Mouse (Mus musculus): ENCODE results near the gene Depdc5. TPM values are rescaled to one million over a fixed set of nuclear protein-coding genes. Genes with fewer than 3 reads are reported as not detected.
"Not testable (repeated sequence)": the region's sequence is repeated elsewhere in the genome, so short reads cannot be mapped to it uniquely, and the experiment has no call there.

The Depdc5 gene
- polyA plus RNA-seq, 1 experiment from 2014 or later = 16.6 TPM

- no peak overlapping the region for H3K4me2 ChIP-seq (ENCODE audit: low read depth, low read length)
- WGBS = 97% methylated on average over 3 of the region's 3 CpGs
- H3K36me3 ChIP-seq (ENCODE audit: control insufficient read depth, insufficient read depth) = peaks cover 21% of the 10 kb centered on the region
- ATAC-seq (replicated peaks; ENCODE audit: extremely low read depth, insufficient read depth, low FRiP score) = no peak
- peaks cover 19% of the 10 kb centered on the region for H3K4me1 ChIP-seq (ENCODE audit: control insufficient read depth, insufficient read depth, low read length)
- H3K27ac ChIP-seq (ENCODE audit: low read length) = no peak overlapping the region
- no peaks in the 10 kb centered on the region for H3K9me3 ChIP-seq (replicated peaks; ENCODE audit: control insufficient read depth, low read length)
- no peaks in the 10 kb centered on the region for H3K27me3 ChIP-seq (ENCODE audit: control insufficient read depth, insufficient read depth, low read length)
- H3K9ac ChIP-seq (ENCODE audit: low read length) = no peak overlapping the region
- H3K4me3 ChIP-seq (ENCODE audit: low read length) = no peak overlapping the region
Measured at GRCm38 (mm10) chr5:32849178-32849577, 14.3 kb upstream of the Depdc5 start.

GRCm38 (mm10) chr5:32849580-32849979, 13.9 kb upstream of the Depdc5 start:
- not testable (repeated sequence) for H3K9me3 ChIP-seq (replicated peaks; ENCODE audit: control insufficient read depth, low read length); H3K27me3 ChIP-seq (ENCODE audit: control insufficient read depth, insufficient read depth, low read length); H3K9ac ChIP-seq (ENCODE audit: low read length); H3K27ac ChIP-seq (ENCODE audit: low read length); H3K4me2 ChIP-seq (ENCODE audit: low read depth, low read length); H3K4me3 ChIP-seq (ENCODE audit: low read length); ATAC-seq (replicated peaks; ENCODE audit: extremely low read depth, insufficient read depth, low FRiP score)
- Histone ChIP-seq H3K36me3 (ENCODE audit: control insufficient read depth, insufficient read depth) (peaks cover 17% of the 10 kb centered on the region), H3K4me1 (ENCODE audit: control insufficient read depth, insufficient read depth, low read length) (peaks cover 22% of the 10 kb centered on the region)
- WGBS = 89% methylated on average over 3 of the region's 3 CpGs

- H3K9me3 ChIP-seq (replicated peaks; ENCODE audit: control insufficient read depth, low read length) = no peaks in the 10 kb centered on the region
- 0 out of 2 replicates have a peak overlapping the region, but pooled peaks have one; percentile 2 for H3K27ac ChIP-seq (ENCODE audit: low read length)
- WGBS = 31% methylated on average over 6 of the region's 6 CpGs
- ATAC-seq (replicated peaks; ENCODE audit: extremely low read depth, insufficient read depth, low FRiP score) = no peak
- no peaks in the 10 kb centered on the region for H3K27me3 ChIP-seq (ENCODE audit: control insufficient read depth, insufficient read depth, low read length)
- H3K4me2 ChIP-seq (ENCODE audit: low read depth, low read length) = peak overlapping the region; percentile 86
- peaks cover 11% of the 10 kb centered on the region for H3K36me3 ChIP-seq (ENCODE audit: control insufficient read depth, insufficient read depth)
- H3K4me1 ChIP-seq (ENCODE audit: control insufficient read depth, insufficient read depth, low read length) = peaks cover 25% of the 10 kb centered on the region
- peak overlapping the region; percentile 13 for H3K4me3 ChIP-seq (ENCODE audit: low read length)
- H3K9ac ChIP-seq (ENCODE audit: low read length) = peak overlapping the region; percentile 6; the same call in 1 of the 2 replicates
Measured at GRCm38 (mm10) chr5:32852026-32852425, 11.5 kb upstream of the Depdc5 start.

GRCm38 (mm10) chr5:32853731-32854507, 9.6 kb upstream of the Depdc5 start, which contains the start of gene Prr14l:
Gene Prr14l (minus strand): TSS chr5:32854256.
- Histone ChIP-seq H3K27me3 (ENCODE audit: control insufficient read depth, insufficient read depth, low read length) (no peaks in the 10 kb centered on the region), H3K9ac (ENCODE audit: low read length) (peak within 1 kb of the TSS; percentile 99), H3K4me1 (ENCODE audit: control insufficient read depth, insufficient read depth, low read length) (peaks cover 28% of the 10 kb centered on the region), H3K4me2 (ENCODE audit: low read depth, low read length) (peak within 1 kb of the TSS; percentile 86), H3K27ac (ENCODE audit: low read length) (peak within 1 kb of the TSS; percentile 90), H3K4me3 (ENCODE audit: low read length) (peak within 1 kb of the TSS; percentile 98), H3K36me3 (ENCODE audit: control insufficient read depth, insufficient read depth) (peaks cover 8% of the 10 kb centered on the region), H3K9me3 (replicated peaks; ENCODE audit: control insufficient read depth, low read length) (no peaks in the 10 kb centered on the region)
- peak; percentile 97 for ATAC-seq (replicated peaks; ENCODE audit: extremely low read depth, insufficient read depth, low FRiP score)
- WGBS = under 1% methylated on average over 51 of the region's 51 CpGs

GRCm38 (mm10) chr5:32854818-32855217, 8.7 kb upstream of the Depdc5 start:
- H3K36me3 ChIP-seq (ENCODE audit: control insufficient read depth, insufficient read depth) = peaks cover 8% of the 10 kb centered on the region
- H3K27me3 ChIP-seq (ENCODE audit: control insufficient read depth, insufficient read depth, low read length) = no peaks in the 10 kb centered on the region
- 83% methylated on average over 4 of the region's 4 CpGs for WGBS
- peak overlapping the region; percentile 69 for H3K9ac ChIP-seq (ENCODE audit: low read length)
- H3K4me2 ChIP-seq (ENCODE audit: low read depth, low read length) = no peak overlapping the region
- no peak overlapping the region for H3K4me3 ChIP-seq (ENCODE audit: low read length)
- H3K4me1 ChIP-seq (ENCODE audit: control insufficient read depth, insufficient read depth, low read length) = peaks cover 28% of the 10 kb centered on the region
- H3K27ac ChIP-seq (ENCODE audit: low read length) = no peak overlapping the region; the same call in 1 of the 2 replicates
- no peak for ATAC-seq (replicated peaks; ENCODE audit: extremely low read depth, insufficient read depth, low FRiP score)
- no peaks in the 10 kb centered on the region for H3K9me3 ChIP-seq (replicated peaks; ENCODE audit: control insufficient read depth, low read length)

- not testable (repeated sequence) for ATAC-seq (replicated peaks; ENCODE audit: extremely low read depth, insufficient read depth, low FRiP score); H3K9ac ChIP-seq (ENCODE audit: low read length); H3K4me2 ChIP-seq (ENCODE audit: low read depth, low read length); H3K4me3 ChIP-seq (ENCODE audit: low read length); H3K27ac ChIP-seq (ENCODE audit: low read length); H3K9me3 ChIP-seq (replicated peaks; ENCODE audit: control insufficient read depth, low read length); H3K27me3 ChIP-seq (ENCODE audit: control insufficient read depth, insufficient read depth, low read length); H3K36me3 ChIP-seq (ENCODE audit: control insufficient read depth, insufficient read depth)
- H3K4me1 ChIP-seq (ENCODE audit: control insufficient read depth, insufficient read depth, low read length) = peaks cover 28% of the 10 kb centered on the region
- WGBS = 91% methylated on average over 2 of the region's 3 CpGs
Measured at GRCm38 (mm10) chr5:32855274-32855673, 8.2 kb upstream of the Depdc5 start.

- 0 out of 2 replicates have a peak overlapping the region, but pooled peaks have one; percentile 27 for H3K27ac ChIP-seq (ENCODE audit: low read length)
- 4% methylated on average over 6 of the region's 6 CpGs for WGBS
- peaks cover 15% of the 10 kb centered on the region for H3K4me1 ChIP-seq (ENCODE audit: control insufficient read depth, insufficient read depth, low read length)
- H3K9ac ChIP-seq (ENCODE audit: low read length) = peak overlapping the region; percentile 72
- ATAC-seq (replicated peaks; ENCODE audit: extremely low read depth, insufficient read depth, low FRiP score) = no peak
- H3K9me3 ChIP-seq (replicated peaks; ENCODE audit: control insufficient read depth, low read length) = no peaks in the 10 kb centered on the region
- H3K4me2 ChIP-seq (ENCODE audit: low read depth, low read length) = peak overlapping the region; percentile 79
- peak overlapping the region; percentile 63 for H3K4me3 ChIP-seq (ENCODE audit: low read length)
- no peaks in the 10 kb centered on the region for H3K36me3 ChIP-seq (ENCODE audit: control insufficient read depth, insufficient read depth)
- no peaks in the 10 kb centered on the region for H3K27me3 ChIP-seq (ENCODE audit: control insufficient read depth, insufficient read depth, low read length)
Measured at GRCm38 (mm10) chr5:32857781-32858220, 5.7 kb upstream of the Depdc5 start.

GRCm38 (mm10) chr5:32861082-32861481, 2.4 kb upstream of the Depdc5 start:
- H3K9ac ChIP-seq (ENCODE audit: low read length) = no peak overlapping the region
- H3K4me1 ChIP-seq (ENCODE audit: control insufficient read depth, insufficient read depth, low read length) = peaks cover 11% of the 10 kb centered on the region
- no peaks in the 10 kb centered on the region for H3K27me3 ChIP-seq (ENCODE audit: control insufficient read depth, insufficient read depth, low read length)
- no peaks in the 10 kb centered on the region for H3K36me3 ChIP-seq (ENCODE audit: control insufficient read depth, insufficient read depth)
- no peak for ATAC-seq (replicated peaks; ENCODE audit: extremely low read depth, insufficient read depth, low FRiP score)
- H3K4me3 ChIP-seq (ENCODE audit: low read length) = no peak overlapping the region
- no peak overlapping the region for H3K27ac ChIP-seq (ENCODE audit: low read length)
- no peak overlapping the region for H3K4me2 ChIP-seq (ENCODE audit: low read depth, low read length)
- no peaks in the 10 kb centered on the region for H3K9me3 ChIP-seq (replicated peaks; ENCODE audit: control insufficient read depth, low read length)
- 86% methylated on average over 1 of the region's 1 CpGs for WGBS

- Histone ChIP-seq H3K27me3 (ENCODE audit: control insufficient read depth, insufficient read depth, low read length) (no peaks in the 10 kb centered on the region), H3K27ac (ENCODE audit: low read length) (no peak overlapping the region), H3K9me3 (replicated peaks; ENCODE audit: control insufficient read depth, low read length) (no peaks in the 10 kb centered on the region), H3K4me3 (ENCODE audit: low read length) (no peak overlapping the region; the same call in 1 of the 2 replicates), H3K9ac (ENCODE audit: low read length) (no peak overlapping the region; the same call in 1 of the 2 replicates), H3K36me3 (ENCODE audit: control insufficient read depth, insufficient read depth) (peaks cover under 1% of the 10 kb centered on the region; the same call in 1 of the 2 replicates), H3K4me2 (ENCODE audit: low read depth, low read length) (peak overlapping the region; percentile 75), H3K4me1 (ENCODE audit: control insufficient read depth, insufficient read depth, low read length) (peaks cover 8% of the 10 kb centered on the region)
- ATAC-seq (replicated peaks; ENCODE audit: extremely low read depth, insufficient read depth, low FRiP score) = no peak
- WGBS = 71% methylated on average over 6 of the region's 6 CpGs
Measured at GRCm38 (mm10) chr5:32862469-32863132, 900 bp upstream of the Depdc5 start.
